Mouse (Mus musculus) yolk sac, embryonic 10.5 days (tissue): Measurements from ENCODE around the gene Prh1.
"Not testable (repeated sequence)": the region's sequence is repeated elsewhere in the genome, so short reads cannot be mapped to it uniquely, and the experiment has no call there.

Experiments used
- DNase-seq: peaks from one replicate; pipeline ENCODE4 v3.0.0-alpha.2; 2017; ENCODE audit warnings: low spot score

Prh1 gene

DNA sequence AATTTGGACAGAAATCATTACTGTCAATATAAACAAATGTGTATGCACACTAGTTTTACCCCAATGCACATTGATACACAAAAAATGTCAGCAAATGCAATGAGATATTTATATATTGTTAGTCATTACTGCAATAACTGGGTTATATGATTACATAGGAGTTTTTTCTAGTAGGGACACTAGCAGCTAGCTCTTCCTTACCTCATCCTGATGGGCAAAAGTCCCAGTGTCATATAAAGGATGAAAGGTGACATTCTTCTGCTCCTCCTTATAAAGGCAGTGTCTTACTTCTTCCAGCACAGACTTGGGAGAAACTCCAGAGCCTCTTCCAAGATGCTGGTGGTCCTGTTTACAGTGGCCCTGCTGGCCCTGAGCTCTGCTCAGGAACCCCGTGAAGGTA lies at the start of gene Prh1:
Gene Prh1, plus strand, starts transcription at position 301 of the 400 bp plus-strand sequence.
- not testable (repeated sequence) for DNase-seq

DNA sequence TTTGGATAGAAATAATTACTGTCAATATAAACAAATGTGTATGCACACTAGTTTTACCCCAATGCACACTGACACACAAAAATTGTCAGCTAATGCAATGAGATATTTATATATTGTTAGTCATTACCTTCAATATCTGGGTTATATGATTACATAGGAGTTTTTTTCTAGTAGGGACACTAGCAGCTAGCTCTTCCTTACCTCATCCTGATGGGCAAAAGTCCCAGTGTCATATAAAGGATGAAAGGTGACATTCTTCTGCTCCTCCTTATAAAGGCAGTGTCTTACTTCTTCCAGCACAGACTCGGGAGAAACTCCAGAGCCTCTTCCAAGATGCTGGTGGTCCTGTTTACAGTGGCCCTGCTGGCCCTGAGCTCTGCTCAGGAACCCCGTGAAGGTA lies 26.0 kb downstream of the Prh1 start, which contains the start of gene Prp2:
Gene Prp2, plus strand, starts transcription at position 301 of the 400 bp plus-strand sequence.
- not testable (repeated sequence) for DNase-seq
